Mouse (Mus musculus): ENCODE data around the gene Epb41l3.

The Epb41l3 gene

GRCm38 (mm10) chr17:69181560-69182316 is 106.3 kb downstream of the Epb41l3 start:
- no peak for DNase-seq (ENCODE audit: low spot score)

GRCm38 (mm10) chr17:69187794-69188193 is 112.3 kb downstream of the Epb41l3 start:
- DNase-seq (ENCODE audit: low spot score), result no peak

- DNase-seq (ENCODE audit: low spot score), result no peak
These were observed 117.5 kb downstream of the Epb41l3 start for GRCm38 (mm10) chr17:69192863-69193493.

GRCm38 (mm10) chr17:69194599-69194998 is 119.1 kb downstream of the Epb41l3 start:
- DNase-seq (ENCODE audit: low spot score), result no peak

GRCm38 (mm10) chr17:69195758-69196157 is 120.3 kb downstream of the Epb41l3 start:
- no peak for DNase-seq (ENCODE audit: low spot score)

- DNase-seq (ENCODE audit: low spot score), result no peak
These were observed 121.2 kb downstream of the Epb41l3 start for GRCm38 (mm10) chr17:69196656-69197055.

GRCm38 (mm10) chr17:69198805-69199204 is 123.3 kb downstream of the Epb41l3 start:
- DNase-seq (ENCODE audit: low spot score), result no peak

GRCm38 (mm10) chr17:69199827-69200226 is 124.3 kb downstream of the Epb41l3 start:
- no peak for DNase-seq (ENCODE audit: low spot score)

GRCm38 (mm10) chr17:69200936-69201335 is 125.5 kb downstream of the Epb41l3 start:
- DNase-seq (ENCODE audit: low spot score), result no peak

GRCm38 (mm10) chr17:69205282-69205999 is 130.0 kb downstream of the Epb41l3 start:
- no peak for DNase-seq (ENCODE audit: low spot score)

- DNase-seq (ENCODE audit: low spot score), result no peak
These were observed 132.3 kb downstream of the Epb41l3 start for GRCm38 (mm10) chr17:69207562-69208312.

- DNase-seq (ENCODE audit: low spot score), result no peak
These were observed 135.6 kb downstream of the Epb41l3 start for GRCm38 (mm10) chr17:69211065-69211464.

- DNase-seq (ENCODE audit: low spot score), result no peak
These were observed 140.6 kb downstream of the Epb41l3 start for GRCm38 (mm10) chr17:69216120-69216519.

GRCm38 (mm10) chr17:69220849-69221248 is 145.4 kb downstream of the Epb41l3 start:
- DNase-seq (ENCODE audit: low spot score), result no peak

- DNase-seq (ENCODE audit: low spot score), result no peak
These were observed 145.9 kb downstream of the Epb41l3 start for GRCm38 (mm10) chr17:69221377-69221776.

GRCm38 (mm10) chr17:69221966-69222692 is 146.6 kb downstream of the Epb41l3 start:
- DNase-seq (ENCODE audit: low spot score), result no peak

GRCm38 (mm10) chr17:69225996-69226395 is 150.5 kb downstream of the Epb41l3 start:
- peak; percentile 22 for DNase-seq (ENCODE audit: low spot score)

- DNase-seq (ENCODE audit: low spot score), result no peak
These were observed 152.0 kb downstream of the Epb41l3 start for GRCm38 (mm10) chr17:69227426-69228014.

- DNase-seq (ENCODE audit: low spot score), result no peak
These were observed 154.0 kb downstream of the Epb41l3 start for GRCm38 (mm10) chr17:69229451-69229850.

- no peak for DNase-seq (ENCODE audit: low spot score)
These were observed 154.7 kb downstream of the Epb41l3 start for GRCm38 (mm10) chr17:69230131-69230621.

GRCm38 (mm10) chr17:69231360-69231759 is 155.9 kb downstream of the Epb41l3 start:
- no peak for DNase-seq (ENCODE audit: low spot score)

Data from MN1 (cell line).